Mouse (Mus musculus) bone marrow, adult 2 months (tissue): ENCODE results near the gene Eif2s1.

ENCODE experiments used
- CTCF ChIP-seq: fragments of 200-500 bp; IDR thresholded peaks from 2 replicates; pipeline ENCODE4 v1.5.1; 2011; ENCODE audit warnings: low read length, control low read depth; ENCODE audit not compliant: control insufficient read depth, insufficient read depth
- POLR2A ChIP-seq: fragments of 200-500 bp; IDR thresholded peaks from 2 replicates; pipeline ENCODE4 v1.6.1; 2011; ENCODE audit warnings: low read depth, mild to moderate bottlenecking, control low read depth, low read length, borderline replicate concordance; ENCODE audit not compliant: control insufficient read depth

GRCm38 (mm10) chr12:78862254-78862730, 673 bp downstream of the Eif2s1 start:
- no peak for TF ChIP-seq POLR2A
- TF ChIP-seq CTCF, result no peak
